Mouse (Mus musculus) lung, postnatal 0 days (tissue): Measurements from ENCODE around the gene Lmf1.

ENCODE experiments used
- CTCF ChIP-seq: IDR thresholded peaks from 2 replicates; pipeline ENCODE4 v1.5.1; 2016; ENCODE audit warnings: antibody characterized with exemption, mild to moderate bottlenecking
- EP300 ChIP-seq: IDR thresholded peaks from 2 replicates; pipeline ENCODE4 v1.6.1; 2016; ENCODE audit warnings: antibody characterized with exemption, mild to moderate bottlenecking, control low read depth

DNA sequence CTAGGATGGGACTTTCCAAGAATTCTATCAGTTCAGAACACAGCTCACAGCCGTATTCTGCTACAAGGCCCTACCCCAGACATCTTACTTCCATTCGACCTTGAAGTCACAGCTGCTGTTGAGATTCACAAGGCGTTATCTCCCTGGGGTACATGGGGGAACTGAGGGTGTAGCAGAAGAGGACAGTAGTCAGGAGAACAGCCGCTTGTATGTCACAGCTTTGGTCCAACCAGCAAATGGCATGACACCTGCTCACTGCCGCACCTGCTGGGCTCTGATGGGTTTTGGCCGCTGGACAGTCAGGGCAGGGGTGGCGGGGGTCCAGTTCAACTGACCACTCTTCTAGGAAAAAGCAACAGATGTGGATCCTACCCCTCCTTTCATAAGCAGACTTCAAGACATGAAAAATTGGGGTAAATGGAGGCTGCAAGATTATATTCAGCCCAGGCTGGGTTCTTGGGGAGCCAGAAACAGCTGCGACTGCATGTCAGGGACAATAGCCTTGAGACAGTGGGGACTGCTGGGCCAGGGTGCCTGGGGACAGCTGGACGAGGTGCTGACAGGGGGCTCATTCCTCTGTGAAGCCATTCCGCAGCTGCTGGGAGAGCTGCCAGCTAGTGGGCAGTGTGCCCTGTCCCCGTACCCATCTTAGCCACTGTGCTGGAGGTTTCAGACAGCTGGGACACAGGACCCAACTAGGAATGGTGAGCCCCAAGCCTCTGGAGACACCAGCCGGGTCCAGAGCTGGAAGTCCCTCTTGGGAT is 3.5 kb upstream of the Lmf1 start:
- TF ChIP-seq CTCF (no peak), EP300 (no peak)
